ENCODE assay signal across 24 mouse cellular contexts in the genomic region with DNA sequence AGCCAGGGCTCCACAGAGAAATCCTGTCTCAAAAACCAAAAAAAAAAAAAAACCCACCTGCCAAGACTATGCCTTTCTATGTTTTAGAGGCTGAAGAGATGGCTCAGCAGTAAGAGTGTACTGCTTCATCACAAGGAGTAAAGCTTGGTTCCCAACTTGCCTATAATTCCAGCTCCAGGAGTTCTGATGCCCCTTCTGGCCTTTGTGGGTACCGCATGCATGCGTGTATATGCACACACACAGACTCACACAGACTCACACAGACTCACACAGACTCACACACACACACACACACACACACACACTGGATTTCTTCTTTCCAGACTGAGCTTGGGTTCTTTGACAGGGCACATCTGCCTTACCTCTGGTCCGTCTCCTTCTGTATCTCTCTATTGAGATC. TPM values are rescaled to one million over a fixed set of nuclear protein-coding genes. Genes with fewer than 3 reads are reported as not detected.
DNase-seq lines count a peak whose midpoint lies in the region; ATAC-seq and TF ChIP-seq lines count a peak whose summit lies in the region.
"Had no signal": no experiment of that assay in that cellular context is flagged by ENCODE, and none has a peak within 500 bp of the region (broad histone marks: within the 10 kb centered on the region; RNA-seq: fewer than 3 reads in every experiment).

No protein-coding gene starts in this region.

- no peak overlapping the region for H3K27ac ChIP-seq in forebrain, postnatal 0 days (ENCODE audit: low read depth, low read length)
- no peak overlapping the region for H3K27ac ChIP-seq in forebrain, embryonic 13.5 days
- no peak overlapping the region for H3K27ac ChIP-seq in kidney, postnatal 0 days
- no peak overlapping the region for H3K27ac ChIP-seq in MEL (ENCODE audit: control insufficient read depth, low read depth, low read length)
- H3K27ac ChIP-seq in midbrain, embryonic 14.5 days (replicated peaks; ENCODE audit: low read depth, low read length), result no peak overlapping the region
- H3K27ac ChIP-seq: hindbrain, embryonic 15.5 days; left cerebral cortex, adult 2 months; limb, embryonic 12.5 days; neural tube, embryonic 12.5 days had no signal

- no peak for TF ChIP-seq RAD21 in MEL (IDR thresholded peaks at IDR 0.05; ENCODE audit: low read depth, low read length)

- no peak for ATAC-seq in forebrain, postnatal 0 days
- ATAC-seq in forebrain, embryonic 13.5 days, result no peak
- ATAC-seq in kidney, postnatal 0 days (replicated peaks; ENCODE audit: low FRiP score, low read depth), result no peak
- no peak for ATAC-seq in midbrain, embryonic 14.5 days (ENCODE audit: low FRiP score, low TSS enrichment)

- peak; percentile 24; the same call in 1 of the 2 replicates for TF ChIP-seq CTCF in forebrain, postnatal 0 days (IDR thresholded peaks at IDR 0.05; ENCODE audit: low read depth)
- TF ChIP-seq CTCF in kidney, postnatal 0 days (IDR thresholded peaks at IDR 0.05; ENCODE audit: low read depth), result peak; percentile 20; the same call in 1 of the 2 replicates
- TF ChIP-seq CTCF in MEL (IDR thresholded peaks at IDR 0.05 in 2 of 3, conservative IDR thresholded peaks at IDR 0.05 in 1 of 3; ENCODE audit: control insufficient read depth in 1 of 3, insufficient read depth in 1 of 3, low read depth in 2 of 3, low read length in 3 of 3, poor library complexity in 1 of 3, severe bottlenecking in 1 of 3), result peak in 2 of 3 experiments; percentile 16 to 24; a peak in 2 of 6 replicates

- H3K9me3 ChIP-seq in forebrain, postnatal 0 days (ENCODE audit: low read length), result no peaks in the 10 kb centered on the region
- no peaks in the 10 kb centered on the region for H3K9me3 ChIP-seq in forebrain, embryonic 13.5 days (replicated peaks)
- H3K9me3 ChIP-seq in kidney, postnatal 0 days (replicated peaks; ENCODE audit: low read length), result no peaks in the 10 kb centered on the region
- no peaks in the 10 kb centered on the region for H3K9me3 ChIP-seq in MEL (replicated peaks; ENCODE audit: insufficient read depth, low read length)
- no peaks in the 10 kb centered on the region for H3K9me3 ChIP-seq in midbrain, embryonic 14.5 days (ENCODE audit: control insufficient read depth, low read length)
- H3K9me3 ChIP-seq: hindbrain, embryonic 15.5 days; neural tube, embryonic 12.5 days had no signal

- H3K4me1 ChIP-seq in forebrain, postnatal 0 days (ENCODE audit: insufficient read depth), result no peaks in the 10 kb centered on the region
- no peaks in the 10 kb centered on the region for H3K4me1 ChIP-seq in forebrain, embryonic 13.5 days
- H3K4me1 ChIP-seq in kidney, postnatal 0 days (replicated peaks; ENCODE audit: insufficient read depth, low read length), result no peaks in the 10 kb centered on the region
- no peaks in the 10 kb centered on the region for H3K4me1 ChIP-seq in MEL (ENCODE audit: control insufficient read depth in 1 of 2, insufficient read depth in 2 of 2, low read length in 2 of 2)
- H3K4me1 ChIP-seq in midbrain, embryonic 14.5 days (ENCODE audit: control insufficient read depth, insufficient read depth, low read length), result no peaks in the 10 kb centered on the region
- H3K4me1 ChIP-seq: hindbrain, embryonic 15.5 days; limb, embryonic 12.5 days; neural tube, embryonic 12.5 days had no signal

- H3K36me3 ChIP-seq in forebrain, postnatal 0 days (ENCODE audit: insufficient read depth), result peaks cover 33% of the 10 kb centered on the region
- H3K36me3 ChIP-seq in forebrain, embryonic 13.5 days (ENCODE audit: poor library complexity, severe bottlenecking), result peaks cover 34% of the 10 kb centered on the region
- H3K36me3 ChIP-seq in kidney, postnatal 0 days (ENCODE audit: insufficient read depth, low read length), result peaks cover 17% of the 10 kb centered on the region
- no peaks in the 10 kb centered on the region for H3K36me3 ChIP-seq in MEL (ENCODE audit: control insufficient read depth in 1 of 2, insufficient read depth in 2 of 2, low read length in 2 of 2)
- H3K36me3 ChIP-seq in midbrain, embryonic 14.5 days (ENCODE audit: control insufficient read depth, insufficient read depth, low read length), result peaks cover 23% of the 10 kb centered on the region

- no peak overlapping the region for H3K4me2 ChIP-seq in forebrain, postnatal 0 days (ENCODE audit: low read depth)
- H3K4me2 ChIP-seq in forebrain, embryonic 13.5 days, result no peak overlapping the region
- no peak overlapping the region for H3K4me2 ChIP-seq in kidney, postnatal 0 days (ENCODE audit: low read length)
- no peak overlapping the region for H3K4me2 ChIP-seq in midbrain, embryonic 14.5 days (ENCODE audit: low read length)
- H3K4me2 ChIP-seq: heart, embryonic 11.5 days; hindbrain, embryonic 15.5 days; limb, embryonic 12.5 days; liver, embryonic 11.5 days; midbrain, embryonic 11.5 days; neural tube, embryonic 12.5 days had no signal

- no peak for TF ChIP-seq EP300 in MEL (IDR thresholded peaks at IDR 0.05; ENCODE audit: low read depth in 1 of 2, low read length in 2 of 2)

- WGBS in forebrain, postnatal 0 days, result 99% methylated on average over 3 of the region's 3 CpGs
- 99% methylated on average over 3 of the region's 3 CpGs for WGBS in forebrain, embryonic 13.5 days
- 97% methylated on average over 3 of the region's 3 CpGs for WGBS in kidney, postnatal 0 days
- WGBS in midbrain, embryonic 14.5 days, result 100% methylated on average over 3 of the region's 3 CpGs

- H3K4me3 ChIP-seq in forebrain, postnatal 0 days (ENCODE audit: low read depth, low read length), result no peak overlapping the region
- no peak overlapping the region for H3K4me3 ChIP-seq in forebrain, embryonic 13.5 days
- no peak overlapping the region for H3K4me3 ChIP-seq in kidney, postnatal 0 days (replicated peaks; ENCODE audit: low read depth, low read length)
- no peak overlapping the region for H3K4me3 ChIP-seq in MEL (ENCODE audit: control insufficient read depth in 1 of 2, insufficient read depth in 1 of 2, low read depth in 2 of 2, low read length in 2 of 2)
- no peak overlapping the region for H3K4me3 ChIP-seq in midbrain, embryonic 14.5 days (replicated peaks; ENCODE audit: low read depth, low read length)
- H3K4me3 ChIP-seq: erythroblast, embryonic 14.5 days; hindbrain, embryonic 15.5 days; left cerebral cortex, adult 2 months; limb, embryonic 12.5 days; myocyte; neural tube, embryonic 12.5 days had no signal

- TF ChIP-seq POLR2A in MEL (IDR thresholded peaks at IDR 0.05; ENCODE audit: control insufficient read depth in 1 of 2, insufficient read depth in 1 of 2, low read depth in 1 of 2, low read length in 2 of 2, poor library complexity in 1 of 2), result no peak

- DNase-seq in forebrain, postnatal 0 days, result no peak
- DNase-seq in kidney, postnatal 0 days (ENCODE audit: low spot score), result no peak
- DNase-seq in kidney, adult 8-10 months, result no peak
- no peak for DNase-seq in MEL (ENCODE audit: low read depth, low spot score)
- DNase-seq in ovary, postnatal 10 days (ENCODE audit: low spot score), result no peak
- DNase-seq in midbrain, embryonic 14.5 days, result no peak
- DNase-seq: adrenal gland, postnatal 10 days; cerebellum, adult 11 months; cerebellum, adult 9-11 months; gastrocnemius, postnatal 10 days; kidney, adult 18-20 months; kidney, postnatal 14 days; lung, postnatal 36 days; right cerebral cortex, postnatal 4 days had no signal

- H3K9ac ChIP-seq in forebrain, postnatal 0 days, result no peak overlapping the region
- no peak overlapping the region for H3K9ac ChIP-seq in forebrain, embryonic 13.5 days
- no peak overlapping the region for H3K9ac ChIP-seq in kidney, postnatal 0 days (ENCODE audit: low read depth, low read length)
- H3K9ac ChIP-seq in MEL (ENCODE audit: control insufficient read depth, low read depth, low read length, poor library complexity, severe bottlenecking), result no peak overlapping the region
- H3K9ac ChIP-seq in midbrain, embryonic 14.5 days (replicated peaks; ENCODE audit: low read length), result no peak overlapping the region
- H3K9ac ChIP-seq: hindbrain, embryonic 15.5 days; limb, embryonic 12.5 days; neural tube, embryonic 12.5 days had no signal

- H3K27me3 ChIP-seq in forebrain, postnatal 0 days (ENCODE audit: insufficient read depth, low read length), result no peaks in the 10 kb centered on the region
- no peaks in the 10 kb centered on the region for H3K27me3 ChIP-seq in forebrain, embryonic 13.5 days
- no peaks in the 10 kb centered on the region for H3K27me3 ChIP-seq in kidney, postnatal 0 days (ENCODE audit: insufficient read depth, low read length)
- H3K27me3 ChIP-seq in MEL (ENCODE audit: control insufficient read depth in 1 of 2, insufficient read depth in 2 of 2, low read length in 2 of 2), result no peaks in the 10 kb centered on the region
- H3K27me3 ChIP-seq in midbrain, embryonic 14.5 days (ENCODE audit: control insufficient read depth, insufficient read depth, low read length), result no peaks in the 10 kb centered on the region
- H3K27me3 ChIP-seq: hindbrain, embryonic 15.5 days; limb, embryonic 12.5 days; neural tube, embryonic 12.5 days had no signal

- H3K79me2 ChIP-seq in MEL (ENCODE audit: control insufficient read depth, insufficient read depth, low read length, poor library complexity), result no peaks in the 10 kb centered on the region

TF ChIP-seq in MEL, 35 proteins besides CTCF, POLR2A, EP300 and RAD21 (continues in another document):
- TF ChIP-seq ZKSCAN1 (IDR thresholded peaks at IDR 0.05; ENCODE audit: low read depth, low read length), result no peak
- no peak for TF ChIP-seq POLR2AphosphoS2 (IDR thresholded peaks at IDR 0.05; ENCODE audit: low read length)
- TF ChIP-seq USF1 (IDR thresholded peaks at IDR 0.05; ENCODE audit: low read depth, low read length), result no peak

RNA-seq across cellular contexts. Expression of a gene that starts 58.0 kb away (rescaled TPM):
- 37.9 and 38.1 TPM in 2 replicates for total RNA-seq in forebrain, postnatal 0 days (2014; rRNA removed)
- polyA plus RNA-seq in forebrain, postnatal 0 days (2015; fragmentation: Nextera tagmentation; extraction: Ambion mirVana), result 23.7 and 31.9 TPM in 2 replicates
- 34.6 and 35.2 TPM in 2 replicates for polyA plus RNA-seq in forebrain, embryonic 13.5 days (2015; fragmentation: Nextera tagmentation; extraction: Ambion mirVana)
- polyA plus RNA-seq in kidney, postnatal 0 days (2015; fragmentation: Nextera tagmentation; extraction: Ambion mirVana), result 12.9 and 15.9 TPM in 2 replicates
- total RNA-seq in MEL (2012; rRNA removed), result 7.0 and 9.4 TPM in 2 replicates
- 10 to 100 TPM in 1 of 2 experiments, not detected in 1; 10.8 TPM for polyA plus RNA-seq in MEL (2012; ENCODE audit: insufficient read depth in 1 of 2, insufficient read length in 2 of 2, low read depth in 1 of 2, low replicate concordance in 2 of 2, missing spikeins in 1 of 2)
- polyA plus RNA-seq in midbrain, embryonic 14.5 days (2014; fragmentation: Nextera tagmentation; extraction: Ambion mirVana), result 28.5 and 35.8 TPM in 2 replicates

RNA-seq across cellular contexts. Expression of a gene that starts 58.0 kb away (rescaled TPM):
- 43.3 and 47.1 TPM in 2 replicates for total RNA-seq in forebrain, postnatal 0 days (2014; rRNA removed)
- 76.1 and 84.6 TPM in 2 replicates for polyA plus RNA-seq in forebrain, postnatal 0 days (2015; fragmentation: Nextera tagmentation; extraction: Ambion mirVana)
- 75.7 and 81.0 TPM in 2 replicates for polyA plus RNA-seq in forebrain, embryonic 13.5 days (2015; fragmentation: Nextera tagmentation; extraction: Ambion mirVana)
- 47.2 and 48.4 TPM in 2 replicates for polyA plus RNA-seq in kidney, postnatal 0 days (2015; fragmentation: Nextera tagmentation; extraction: Ambion mirVana)
- total RNA-seq in MEL (2012; rRNA removed), result 36.8 and 39.6 TPM in 2 replicates
- 10 to 100 TPM in 1 of 2 experiments, not detected in 1; 63.0 TPM for polyA plus RNA-seq in MEL (2012; ENCODE audit: insufficient read depth in 1 of 2, insufficient read length in 2 of 2, low read depth in 1 of 2, low replicate concordance in 2 of 2, missing spikeins in 1 of 2)
- 68.2 and 78.7 TPM in 2 replicates for polyA plus RNA-seq in midbrain, embryonic 14.5 days (2014; fragmentation: Nextera tagmentation; extraction: Ambion mirVana)
